9 mouse cellular contexts compared by ENCODE assay signal in genomic region chr17:36198317-36198716, GRCm38 (mm10). TPM values are rescaled to one million over a fixed set of nuclear protein-coding genes. Genes with fewer than 3 reads are reported as not detected.
A peak's percentile ranks its signal among the peaks of the same experiment; 100 is the strongest.
DNase-seq lines count a peak whose midpoint lies in the region; ATAC-seq and TF ChIP-seq lines count a peak whose summit lies in the region.
"Had no signal": no experiment of that assay in that cellular context is flagged by ENCODE, and none has a peak within 500 bp of the region (broad histone marks: within the 10 kb centered on the region; RNA-seq: fewer than 3 reads in every experiment).

No protein-coding gene starts in this region.

- H3K9me3 ChIP-seq in kidney, postnatal 0 days (replicated peaks; ENCODE audit: low read length), result no peaks in the 10 kb centered on the region
- H3K9me3 ChIP-seq: stomach, embryonic 15.5 days had no signal

- no peak overlapping the region for H3K27ac ChIP-seq in kidney, postnatal 0 days
- H3K27ac ChIP-seq: stomach, embryonic 15.5 days had no signal

- 19% methylated on average over 5 of the region's 5 CpGs for WGBS in kidney, postnatal 0 days

- H3K27me3 ChIP-seq in kidney, postnatal 0 days (ENCODE audit: insufficient read depth, low read length), result no peaks in the 10 kb centered on the region

- no peaks in the 10 kb centered on the region for H3K4me1 ChIP-seq in kidney, postnatal 0 days (replicated peaks; ENCODE audit: insufficient read depth, low read length)
- H3K4me1 ChIP-seq: stomach, embryonic 15.5 days had no signal

- DNase-seq in kidney, postnatal 0 days (ENCODE audit: low spot score), result no peak
- DNase-seq in kidney, postnatal 10 days, result no peak
- peak; percentile 61 to 62 for DNase-seq in B cell, adult 2 months
- DNase-seq in MEL-GATA-1-ER (ENCODE audit: extremely low read depth, low read depth), result peak; percentile 39
- no peak for DNase-seq in ovary, adult 18-20 months (ENCODE audit: low spot score)
- DNase-seq in heart, postnatal 10 days, result no peak
- no peak for DNase-seq in Muller cell, postnatal 12 days (ENCODE audit: inconsistent ontology term)

- H3K4me3 ChIP-seq in kidney, postnatal 0 days (replicated peaks; ENCODE audit: low read depth, low read length), result no peak overlapping the region
- H3K4me3 ChIP-seq: stomach, embryonic 15.5 days had no signal

- no peak overlapping the region for H3K4me2 ChIP-seq in kidney, postnatal 0 days (ENCODE audit: low read length)
- H3K4me2 ChIP-seq: stomach, embryonic 15.5 days had no signal

- no peaks in the 10 kb centered on the region for H3K36me3 ChIP-seq in kidney, postnatal 0 days (ENCODE audit: insufficient read depth, low read length)
- H3K36me3 ChIP-seq: stomach, embryonic 15.5 days had no signal

- ATAC-seq in kidney, postnatal 0 days (replicated peaks; ENCODE audit: low FRiP score, low read depth), result peak; percentile 36
- peak; percentile 91 for ATAC-seq in megakaryocyte progenitor cell, adult 5-6 weeks (replicated peaks; ENCODE audit: poor library complexity)

- peak; percentile 51 for TF ChIP-seq CTCF in kidney, postnatal 0 days (IDR thresholded peaks at IDR 0.05; ENCODE audit: low read depth)

- intact Hi-C loops in heart, postnatal 10 days (cut with DNase I), result loop anchor here (10.0 kb wide), 1 partner anchor 134 kb away; no protein-coding TSS in a partner anchor

- no peak overlapping the region for H3K9ac ChIP-seq in kidney, postnatal 0 days (ENCODE audit: low read depth, low read length)
- H3K9ac ChIP-seq: stomach, embryonic 15.5 days had no signal

RNA-seq across cellular contexts. Expression of gene H2-T3, which starts 8.2 kb away (rescaled TPM):
- not detected in 2 replicates for polyA plus RNA-seq in kidney, postnatal 0 days (2015; fragmentation: Nextera tagmentation; extraction: Ambion mirVana)
- total RNA-seq in megakaryocyte progenitor cell, adult 5-6 weeks (2015), result not detected in 2 replicates
- total RNA-seq in megakaryocyte progenitor cell, adult 5-6 weeks (2017), result not detected in 2 replicates
- under 1 TPM in 1 of 2 experiments, not detected in 1; 0.34 TPM for total RNA-seq in heart, postnatal 10 days (2021)

RNA-seq across cellular contexts. Expression of gene Gm8909, which starts 30.0 kb away (rescaled TPM):
- not detected in 2 replicates for polyA plus RNA-seq in kidney, postnatal 0 days (2015; fragmentation: Nextera tagmentation; extraction: Ambion mirVana)
- not detected in 2 replicates for total RNA-seq in megakaryocyte progenitor cell, adult 5-6 weeks (2015)
- total RNA-seq in megakaryocyte progenitor cell, adult 5-6 weeks (2017), result not detected in 2 replicates
- total RNA-seq in heart, postnatal 10 days (2021), result under 1 TPM in 1 of 2 experiments, not detected in 1; 0.24 TPM

RNA-seq across cellular contexts. Expression of gene Rpp21, which starts 59.6 kb away (rescaled TPM):
- polyA plus RNA-seq in kidney, postnatal 0 days (2015; fragmentation: Nextera tagmentation; extraction: Ambion mirVana), result 119 and 137 TPM in 2 replicates
- 48.6 and 56.3 TPM in 2 replicates for total RNA-seq in megakaryocyte progenitor cell, adult 5-6 weeks (2015)
- 25.9 and 50.6 TPM in 2 replicates for total RNA-seq in megakaryocyte progenitor cell, adult 5-6 weeks (2017)
- 10 to 100 TPM; 33.4 to 34.7 TPM for total RNA-seq in heart, postnatal 10 days (2021)

Comparison
In these comparisons a context has a peak if more than half of its experiments do, and no peak if none do; other contexts are left out.
1. DNase-seq: peak in B cell, adult 2 months (2 of 2) and MEL-GATA-1-ER (single experiment); none in kidney, postnatal 0 days (single experiment), kidney, postnatal 10 days (single experiment), ovary, adult 18-20 months (single experiment), heart, postnatal 10 days (0 of 2) and Muller cell, postnatal 12 days (single experiment).